Mouse (Mus musculus) neural tube, embryonic 11.5 days (tissue): Measurements from ENCODE around the gene Hspb11. TPM values are rescaled to one million over a fixed set of nuclear protein-coding genes. Genes with fewer than 3 reads are reported as not detected.

Experiments
- ATAC-seq: fragments of 200-750 bp; cut with Nextera tagmentation; 2 replicates; pipeline ENCODE4 v1.8.0; 2017; ENCODE audit warnings: moderate number of reproducible peaks, mild to moderate bottlenecking, moderate TSS enrichment, moderate library complexity; ENCODE audit not compliant: insufficient read depth, low FRiP score, low TSS enrichment
- DNase-seq: peaks from one replicate; pipeline ENCODE4 v3.0.0-alpha.2; 2015; ENCODE audit warnings: low spot score
- H3K27ac ChIP-seq: fragments of 300-500 bp; sonication (generic); 2 replicates; pipeline ENCODE4 v1.5.1; 2014; ENCODE audit warnings: low read depth, mild to moderate bottlenecking, low read length
- H3K27me3 ChIP-seq: fragments of 300-500 bp; sonication (generic); 2 replicates; pipeline ENCODE4 v1.6.1; 2014; ENCODE audit warnings: mild to moderate bottlenecking, low read length, mixed read lengths; ENCODE audit not compliant: control insufficient read depth, insufficient read depth
- H3K36me3 ChIP-seq: fragments of 300-500 bp; sonication (generic); 2 replicates; pipeline ENCODE4 v1.6.1; 2014; ENCODE audit warnings: mild to moderate bottlenecking, low read length, moderate library complexity, mixed read lengths; ENCODE audit not compliant: control insufficient read depth, insufficient read depth
- H3K4me1 ChIP-seq: fragments of 300-500 bp; sonication (generic); 2 replicates; pipeline ENCODE4 v1.6.1; 2014; ENCODE audit warnings: low read length, mixed read lengths; ENCODE audit not compliant: control insufficient read depth, insufficient read depth
- H3K4me2 ChIP-seq: fragments of 300-500 bp; sonication (generic); 2 replicates; pipeline ENCODE4 v1.6.1; 2014; ENCODE audit warnings: low read depth, mild to moderate bottlenecking, moderate library complexity
- H3K4me3 ChIP-seq: fragments of 300-500 bp; sonication (generic); 2 replicates; pipeline ENCODE4 v1.5.1; 2014; ENCODE audit warnings: low read depth, low read length
- H3K9ac ChIP-seq: fragments of 300-500 bp; sonication (generic); 2 replicates; pipeline ENCODE4 v1.6.1; 2014; ENCODE audit warnings: mild to moderate bottlenecking, low read length
- H3K9me3 ChIP-seq: fragments of 300-500 bp; sonication (generic); 2 replicates; pipeline ENCODE4 v1.6.1; 2016; ENCODE audit warnings: low read length; ENCODE audit not compliant: control insufficient read depth
- WGBS: fragments of 180-500 bp; shearing (Covaris S2); extraction: QIAGEN DNeasy Blood & Tissue Kit; methylation state at CpG from one replicate; pipeline ENCODE4 v1.1.7; 2014; 5-methylcytosine and 5-hydroxymethylcytosine counted together
- polyA plus RNA-seq: library from polyadenylated mRNA; unstranded; fragments of >200 nt; fragmentation: Nextera tagmentation; extraction: Ambion mirVana; gene quantifications from 2 replicates; pipeline ENCODE4 v1.2.1, GENCODE M21; 2014

Gene Hspb11
- polyA plus RNA-seq, 1 experiment from 2014 or later: 26.1 TPM

- Histone ChIP-seq H3K36me3 (no peaks in the 10 kb centered on the region), H3K4me3 (no peak overlapping the region), H3K4me2 (no peak overlapping the region), H3K27ac (no peak overlapping the region), H3K4me1 (no peaks in the 10 kb centered on the region), H3K27me3 (no peaks in the 10 kb centered on the region), H3K9ac (no peak overlapping the region), H3K9me3 (no peaks in the 10 kb centered on the region)
- DNase-seq: no peak
- ATAC-seq: no peak
- 85% methylated on average over 5 of the region's 5 CpGs for WGBS
These were observed 21.1 kb downstream of the Hspb11 start for GRCm38 (mm10) chr4:107274511-107274910.

- Histone ChIP-seq H3K9me3 (no peaks in the 10 kb centered on the region), H3K36me3 (no peaks in the 10 kb centered on the region), H3K4me2 (no peak overlapping the region), H3K27ac (no peak overlapping the region), H3K4me1 (no peaks in the 10 kb centered on the region), H3K27me3 (no peaks in the 10 kb centered on the region), H3K4me3 (no peak overlapping the region), H3K9ac (no peak overlapping the region)
- ATAC-seq: no peak
- 14% methylated on average over 8 of the region's 8 CpGs for WGBS
- no peak for DNase-seq
These were observed 24.9 kb downstream of the Hspb11 start for GRCm38 (mm10) chr4:107278188-107278707.

DNA sequence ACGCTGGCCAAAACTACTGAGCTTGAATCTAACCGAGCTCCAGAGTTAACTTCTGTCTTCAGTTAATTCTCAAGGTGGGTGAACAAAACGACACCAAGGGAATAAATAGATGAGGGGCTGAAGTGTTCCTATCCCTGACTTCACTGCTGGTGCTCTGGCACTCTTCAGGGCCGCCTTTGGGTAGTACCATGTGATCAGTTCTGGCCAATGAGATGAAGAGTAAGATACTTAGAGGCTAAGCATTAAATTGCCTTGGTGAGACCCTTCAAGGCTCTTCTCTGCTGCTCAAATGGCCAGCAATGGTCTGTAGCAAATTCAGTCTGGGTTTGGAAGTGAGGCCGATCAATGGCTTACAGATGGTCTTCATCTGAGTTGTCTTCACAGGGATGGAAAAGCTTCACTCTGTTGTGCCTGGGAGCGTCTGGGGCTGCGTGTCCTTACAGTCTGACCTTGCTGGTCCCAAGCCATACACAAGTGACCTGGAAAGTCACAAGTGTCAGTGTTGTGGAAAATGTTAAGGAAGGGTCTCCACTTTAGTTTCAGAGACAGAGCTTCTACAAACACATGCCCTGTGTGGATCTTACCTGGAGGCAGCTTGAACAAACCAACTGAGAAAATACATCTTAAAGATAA lies 27.6 kb downstream of the Hspb11 start:
- H3K9me3 ChIP-seq: no peaks in the 10 kb centered on the region

GRCm38 (mm10) chr4:107285446-107286200 lies 32.2 kb downstream of the Hspb11 start:
- Histone ChIP-seq H3K4me2 (no peak overlapping the region), H3K4me1 (no peaks in the 10 kb centered on the region), H3K9me3 (no peaks in the 10 kb centered on the region), H3K4me3 (no peak overlapping the region), H3K36me3 (no peaks in the 10 kb centered on the region), H3K27me3 (no peaks in the 10 kb centered on the region), H3K9ac (no peak overlapping the region), H3K27ac (no peak overlapping the region)
- no peak for ATAC-seq
- no peak for DNase-seq
- 78% methylated on average over 3 of the region's 3 CpGs for WGBS

More for the DNA sequence above, 27.6 kb downstream of the Hspb11 start:
- Histone ChIP-seq H3K9ac (no peak overlapping the region), H3K4me3 (no peak overlapping the region), H3K27me3 (no peaks in the 10 kb centered on the region), H3K27ac (no peak overlapping the region), H3K36me3 (no peaks in the 10 kb centered on the region), H3K4me2 (no peak overlapping the region), H3K4me1 (no peaks in the 10 kb centered on the region)
- WGBS: 79% methylated on average over 7 of the region's 7 CpGs
- DNase-seq (no peak), ATAC-seq (no peak)

GRCm38 (mm10) chr4:107286386-107286785 lies 33.0 kb downstream of the Hspb11 start:
- no peak for ATAC-seq
- Histone ChIP-seq H3K27me3 (no peaks in the 10 kb centered on the region), H3K4me1 (no peaks in the 10 kb centered on the region), H3K4me2 (no peak overlapping the region), H3K9ac (no peak overlapping the region), H3K27ac (no peak overlapping the region), H3K4me3 (no peak overlapping the region), H3K36me3 (no peaks in the 10 kb centered on the region), H3K9me3 (no peaks in the 10 kb centered on the region)
- WGBS: 92% methylated on average over 8 of the region's 8 CpGs
- DNase-seq: no peak

DNA sequence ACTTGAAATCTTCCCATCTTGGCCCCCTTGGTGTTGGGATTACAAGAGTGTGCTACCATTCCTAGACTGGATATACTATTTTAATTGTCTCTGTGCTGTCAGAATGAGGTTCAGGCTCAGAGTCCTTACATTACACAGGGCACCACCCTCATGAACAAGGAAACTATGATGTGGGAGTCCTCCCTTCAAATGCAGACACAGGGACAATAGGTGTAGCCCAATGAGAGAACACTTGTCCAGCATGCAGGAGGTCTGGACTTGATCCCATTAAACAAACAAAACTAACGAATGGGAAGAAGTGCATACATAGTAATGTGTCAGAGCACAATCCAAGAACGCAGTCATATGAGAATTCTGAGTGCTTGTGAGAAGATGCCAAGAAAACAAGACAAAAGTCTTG lies 34.1 kb downstream of the Hspb11 start:
- Histone ChIP-seq H3K27ac (no peak overlapping the region), H3K4me1 (no peaks in the 10 kb centered on the region), H3K4me2 (no peak overlapping the region), H3K27me3 (no peaks in the 10 kb centered on the region), H3K9me3 (no peaks in the 10 kb centered on the region), H3K9ac (no peak overlapping the region), H3K36me3 (no peaks in the 10 kb centered on the region), H3K4me3 (no peak overlapping the region)
- DNase-seq: no peak
- ATAC-seq: no peak
- 92% methylated on average over 2 of the region's 2 CpGs for WGBS

DNA sequence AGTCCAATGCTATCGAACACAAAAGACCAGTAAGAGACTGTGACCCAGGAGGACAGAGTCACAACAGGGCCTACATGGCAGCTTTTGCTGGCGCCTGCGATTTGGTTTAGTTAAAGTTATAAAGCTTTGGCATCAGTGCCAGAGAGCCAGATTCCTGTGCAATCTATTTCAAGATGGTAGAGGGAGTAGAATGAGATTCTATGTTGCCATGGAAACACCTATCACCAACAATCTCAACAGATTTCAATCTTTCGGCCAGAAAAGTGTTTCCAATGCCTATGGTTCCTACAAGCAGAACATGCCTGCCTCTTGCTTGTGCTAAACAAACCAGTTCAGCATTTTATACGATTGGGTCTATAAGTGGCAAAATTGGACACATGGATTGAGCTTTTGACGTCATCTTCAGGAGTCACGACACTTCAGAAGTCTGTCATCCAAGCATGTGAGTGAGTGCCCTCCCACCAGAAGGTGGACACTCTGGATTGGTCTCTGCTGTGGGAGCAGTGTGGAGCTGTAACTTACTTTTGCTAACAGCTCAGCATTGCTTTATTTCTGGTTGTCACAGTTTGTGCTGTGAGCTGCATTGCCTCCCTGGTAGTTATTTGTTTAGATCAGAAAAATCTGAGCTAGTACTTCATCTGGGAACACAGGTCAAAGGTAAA lies 38.3 kb downstream of the Hspb11 start:
- Histone ChIP-seq H3K27ac (no peak overlapping the region), H3K9me3 (no peaks in the 10 kb centered on the region), H3K4me1 (no peaks in the 10 kb centered on the region), H3K36me3 (no peaks in the 10 kb centered on the region), H3K4me2 (no peak overlapping the region), H3K9ac (no peak overlapping the region), H3K27me3 (no peaks in the 10 kb centered on the region), H3K4me3 (no peak overlapping the region)
- 89% methylated on average over 7 of the region's 7 CpGs for WGBS
- DNase-seq (no peak), ATAC-seq (no peak)

DNA sequence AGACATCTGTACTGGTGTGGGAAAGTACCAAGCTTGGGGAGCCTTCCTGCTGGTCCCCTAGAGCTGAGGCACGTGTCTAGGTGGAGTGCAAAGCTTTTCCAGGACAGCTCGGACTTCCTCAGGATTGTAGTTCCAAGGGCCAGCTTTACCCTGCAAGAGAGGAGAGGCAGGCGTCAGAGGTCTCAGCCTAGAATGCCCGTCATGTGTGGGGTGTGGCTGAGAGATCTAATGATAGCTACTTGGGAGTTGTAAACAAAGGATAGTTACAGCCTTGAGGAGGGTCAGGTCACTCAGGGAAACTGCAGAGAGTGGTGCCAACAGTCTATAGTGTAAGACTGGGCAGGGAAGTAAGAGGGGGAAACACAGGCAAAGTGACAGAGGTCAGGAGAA lies 38.9 kb downstream of the Hspb11 start:
- H3K27me3 ChIP-seq: no peaks in the 10 kb centered on the region
- H3K27ac ChIP-seq: no peak overlapping the region
- H3K36me3 ChIP-seq: no peaks in the 10 kb centered on the region
- no peak overlapping the region for H3K4me2 ChIP-seq
- WGBS: 49% methylated on average over 4 of the region's 4 CpGs
- no peak overlapping the region for H3K4me3 ChIP-seq
- DNase-seq (no peak), ATAC-seq (no peak)
- H3K4me1 ChIP-seq: no peaks in the 10 kb centered on the region
- H3K9me3 ChIP-seq: no peaks in the 10 kb centered on the region
- no peak overlapping the region for H3K9ac ChIP-seq
